Mouse (Mus musculus): ENCODE results near the gene Tfg. TPM values are rescaled to one million over a fixed set of nuclear protein-coding genes. Genes with fewer than 3 reads are reported as not detected.

The Tfg gene
- polyA plus RNA-seq, 1 experiment from 2014 or later, result 148 TPM

Other genes starting within 250 kb of the Tfg start
- 22.8 and 24.6 TPM in 2 replicates for gene Abi3bp, start 239.6 kb downstream of the Tfg start, polyA plus RNA-seq (2015; fragmentation: Nextera tagmentation; extraction: Ambion mirVana)
- 0.24 and 0.81 TPM in 2 replicates for gene Adgrg7, start 78.4 kb upstream of the Tfg start, polyA plus RNA-seq (2015; fragmentation: Nextera tagmentation; extraction: Ambion mirVana)
- gene Tmem45a, start 168.7 kb upstream of the Tfg start, polyA plus RNA-seq (2015; fragmentation: Nextera tagmentation; extraction: Ambion mirVana), result 36.2 and 36.8 TPM in 2 replicates
- not detected in 2 replicates for gene Lnp1, start 210.6 kb upstream of the Tfg start, polyA plus RNA-seq (2015; fragmentation: Nextera tagmentation; extraction: Ambion mirVana)

All from stomach, embryonic 15.5 days (tissue).